Mouse (Mus musculus): Measurements from ENCODE around the gene Tmem88.

The Tmem88 gene

DNA sequence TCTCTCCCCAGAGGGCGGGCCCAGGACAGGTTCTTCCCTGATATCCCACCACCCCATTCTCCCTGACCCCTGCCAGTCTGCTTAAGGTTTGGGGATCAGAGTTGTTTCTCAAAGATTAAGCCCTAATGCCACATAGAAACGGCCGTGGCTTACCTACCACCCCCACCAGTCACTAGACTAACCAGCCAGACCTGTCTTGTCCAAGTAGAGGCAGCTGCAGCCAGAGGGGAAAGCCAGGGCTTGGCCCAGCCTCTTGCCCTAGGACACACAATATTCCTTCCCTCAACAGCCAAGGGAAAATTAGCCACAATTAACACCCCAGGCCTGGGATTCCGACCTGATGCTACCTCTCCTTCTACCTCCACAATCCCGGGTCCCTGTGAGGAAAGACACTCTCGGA, 32.3 kb downstream of the Tmem88 start:
- in situ Hi-C loops (cut with MboI, MseI): no loop called here

GRCm38 (mm10) chr11:69364910-69365309, 33.1 kb downstream of the Tmem88 start:
- in situ Hi-C loops (cut with MboI, MseI): loop anchor here (5.0 kb wide), 1 partner anchor 103 kb away; no protein-coding TSS in a partner anchor

- in situ Hi-C loops (cut with MboI, MseI): loop anchor here (5.0 kb wide), 1 partner anchor 102 kb away; no protein-coding TSS in a partner anchor
Measured at GRCm38 (mm10) chr11:69364376-69364775, 33.7 kb downstream of the Tmem88 start.

- in situ Hi-C loops (cut with MboI, MseI): loop anchor here (5.0 kb wide), 1 partner anchor 100 kb away; no protein-coding TSS in a partner anchor
Measured at GRCm38 (mm10) chr11:69362479-69362878, 35.6 kb downstream of the Tmem88 start.

GRCm38 (mm10) chr11:69362021-69362420, 36.0 kb downstream of the Tmem88 start:
- in situ Hi-C loops (cut with MboI, MseI): loop anchor here (5.0 kb wide), 1 partner anchor 100 kb away; no protein-coding TSS in a partner anchor

DNA sequence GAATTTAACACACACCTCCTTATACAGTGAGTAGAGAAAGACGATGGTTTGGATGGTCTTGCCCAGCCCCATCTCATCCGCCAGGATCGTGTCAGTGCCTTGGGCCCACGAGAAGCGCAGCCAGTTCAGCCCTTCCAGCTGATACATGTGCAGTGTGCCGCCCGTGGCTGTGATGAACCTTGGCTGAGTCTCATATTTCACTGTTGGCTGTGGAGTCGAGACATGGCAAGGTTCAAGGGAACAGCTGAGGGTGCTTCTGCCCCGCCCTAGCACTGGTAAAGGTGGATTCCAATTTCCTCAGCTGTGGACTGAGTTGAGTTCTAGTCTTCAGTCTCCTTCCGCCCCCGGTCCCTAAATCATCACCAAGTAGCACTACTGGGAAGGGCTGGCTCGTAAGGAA, 40.3 kb downstream of the Tmem88 start:
- in situ Hi-C loops (cut with MboI, MseI): no loop called here

GRCm38 (mm10) chr11:69356544-69356943, 41.5 kb downstream of the Tmem88 start:
- in situ Hi-C loops (cut with MboI, MseI): no loop called here
